9 mouse cellular contexts compared by ENCODE assay signal in the genomic region with DNA sequence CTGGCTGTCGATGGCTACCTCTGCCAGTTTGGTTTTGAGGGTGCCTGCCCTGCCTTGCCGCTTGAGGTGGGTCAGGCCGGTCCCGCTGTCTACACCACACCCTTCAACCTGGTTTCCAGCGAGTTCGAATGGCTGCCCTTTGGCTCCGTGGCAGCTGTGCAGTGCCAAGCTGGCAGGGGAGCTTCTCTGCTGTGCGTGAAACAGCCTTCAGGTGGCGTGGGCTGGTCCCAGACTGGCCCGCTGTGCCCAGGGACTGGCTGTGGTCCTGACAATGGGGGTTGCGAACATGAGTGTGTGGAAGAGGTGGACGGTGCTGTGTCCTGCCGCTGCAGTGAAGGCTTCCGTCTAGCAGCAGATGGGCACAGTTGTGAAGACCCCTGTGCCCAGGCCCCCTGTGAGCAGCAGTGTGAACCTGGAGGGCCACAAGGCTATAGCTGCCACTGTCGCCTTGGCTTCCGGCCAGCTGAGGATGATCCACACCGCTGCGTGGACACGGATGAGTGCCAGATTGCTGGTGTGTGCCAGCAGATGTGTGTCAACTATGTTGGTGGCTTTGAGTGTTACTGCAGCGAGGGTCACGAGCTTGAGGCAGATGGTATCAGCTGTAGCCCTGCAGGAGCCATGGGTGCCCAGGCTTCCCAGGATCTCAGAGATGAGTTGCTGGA. TPM values are rescaled to one million over a fixed set of nuclear protein-coding genes. Genes with fewer than 3 reads are reported as not detected.
DNase-seq lines count a peak whose midpoint lies in the region; ATAC-seq and TF ChIP-seq lines count a peak whose summit lies in the region.
"Had no signal": no experiment of that assay in that cellular context is flagged by ENCODE, and none has a peak within 500 bp of the region (broad histone marks: within the 10 kb centered on the region; RNA-seq: fewer than 3 reads in every experiment).

No protein-coding gene starts in this region.

- peaks cover 15% of the 10 kb centered on the region for H3K27me3 ChIP-seq in forebrain, embryonic 14.5 days (replicated peaks; ENCODE audit: control insufficient read depth, insufficient read depth, low read length)
- H3K27me3 ChIP-seq in limb, embryonic 14.5 days (ENCODE audit: control insufficient read depth, insufficient read depth, low read length) = no peaks in the 10 kb centered on the region

- peak; percentile 12 for DNase-seq in embryo, embryonic 11 days
- no peak for DNase-seq in embryo, embryonic 9.5 days (ENCODE audit: extremely low spot score)
- peak; percentile 58 for DNase-seq in 3T3-L1 (ENCODE audit: low read depth, low spot score)
- no peak for DNase-seq in forebrain, embryonic 14.5 days (ENCODE audit: low spot score)
- no peak for DNase-seq in limb, embryonic 14.5 days (ENCODE audit: low spot score)
- no peak for DNase-seq in ovary, postnatal 36 days (ENCODE audit: low spot score)
- no peak for DNase-seq in embryo, embryonic 10 days (ENCODE audit: low spot score)
- no peak for DNase-seq in gastrocnemius, postnatal 25 days

- peak overlapping the region; percentile 68 for H3K9ac ChIP-seq in forebrain, embryonic 14.5 days (ENCODE audit: low read length)
- H3K9ac ChIP-seq in limb, embryonic 14.5 days (ENCODE audit: low read depth, low read length, severe bottlenecking) = peak overlapping the region; percentile 76

- H3K4me3 ChIP-seq in forebrain, embryonic 14.5 days (ENCODE audit: low read depth, low read length) = peak overlapping the region; percentile 36
- peak overlapping the region; percentile 64 for H3K4me3 ChIP-seq in limb, embryonic 14.5 days (replicated peaks; ENCODE audit: low read length)

- no peaks in the 10 kb centered on the region for H3K9me3 ChIP-seq in forebrain, embryonic 14.5 days (replicated peaks; ENCODE audit: control insufficient read depth, low read length)
- no peaks in the 10 kb centered on the region for H3K9me3 ChIP-seq in limb, embryonic 14.5 days (ENCODE audit: control insufficient read depth, low read length)

- H3K4me1 ChIP-seq in forebrain, embryonic 14.5 days (ENCODE audit: control insufficient read depth, insufficient read depth, low read length) = peaks cover 24% of the 10 kb centered on the region
- peaks cover 44% of the 10 kb centered on the region for H3K4me1 ChIP-seq in limb, embryonic 14.5 days (ENCODE audit: control insufficient read depth, insufficient read depth, low read length)

- no peaks in the 10 kb centered on the region for H3K36me3 ChIP-seq in forebrain, embryonic 14.5 days (ENCODE audit: control insufficient read depth, insufficient read depth, low read length)
- no peaks in the 10 kb centered on the region for H3K36me3 ChIP-seq in limb, embryonic 14.5 days (ENCODE audit: control insufficient read depth, insufficient read depth, low read length)

- WGBS in forebrain, embryonic 14.5 days = 41% methylated on average over 21 of the region's 21 CpGs
- 38% methylated on average over 21 of the region's 21 CpGs for WGBS in limb, embryonic 14.5 days

- H3K27ac ChIP-seq in forebrain, embryonic 14.5 days (ENCODE audit: low read depth, low read length) = no peak overlapping the region
- H3K27ac ChIP-seq in limb, embryonic 14.5 days (replicated peaks; ENCODE audit: low read depth, low read length) = peak overlapping the region; percentile 87

- ATAC-seq in forebrain, embryonic 14.5 days = no peak
- no peak for ATAC-seq in limb, embryonic 14.5 days (ENCODE audit: low FRiP score, low read depth)

- no peak for TF ChIP-seq POLR2A in limb, embryonic 14.5 days (IDR thresholded peaks at IDR 0.05; ENCODE audit: borderline replicate concordance, extremely low read depth, insufficient read depth, insufficient read length)

- H3K4me2 ChIP-seq in forebrain, embryonic 14.5 days (ENCODE audit: low read length) = peak overlapping the region; percentile 86
- H3K4me2 ChIP-seq in limb, embryonic 14.5 days (replicated peaks; ENCODE audit: low read depth, low read length, severe bottlenecking) = peak overlapping the region; percentile 94

RNA-seq across cellular contexts. Expression of a gene that starts 0.8 kb away (rescaled TPM):
- 12.5 and 16.2 TPM in 2 replicates for polyA plus RNA-seq in forebrain, embryonic 14.5 days (2014; fragmentation: Nextera tagmentation; extraction: Ambion mirVana)
- 97.5 and 115 TPM in 2 replicates for polyA plus RNA-seq in limb, embryonic 14.5 days (2012; rRNA removed)
- polyA plus RNA-seq in limb, embryonic 14.5 days (2014; fragmentation: Nextera tagmentation; extraction: Ambion mirVana) = 123 and 127 TPM in 2 replicates
- 10 to 100 TPM; 13.8 to 23.3 TPM for total RNA-seq in gastrocnemius, postnatal 25 days (2021)
- total RNA-seq: CH12.LX had no signal

RNA-seq across cellular contexts. Expression of a gene that starts 16.6 kb away (rescaled TPM):
- 5.4 and 7.5 TPM in 2 replicates for polyA plus RNA-seq in forebrain, embryonic 14.5 days (2014; fragmentation: Nextera tagmentation; extraction: Ambion mirVana)
- polyA plus RNA-seq in limb, embryonic 14.5 days (2012; rRNA removed) = 0.96 and 1.4 TPM in 2 replicates
- polyA plus RNA-seq in limb, embryonic 14.5 days (2014; fragmentation: Nextera tagmentation; extraction: Ambion mirVana) = 1.8 and 2.1 TPM in 2 replicates
- total RNA-seq in gastrocnemius, postnatal 25 days (2021) = not detected
- total RNA-seq: CH12.LX had no signal

RNA-seq across cellular contexts. Expression of a gene that starts 18.4 kb away (rescaled TPM):
- 1.3 and 1.4 TPM in 2 replicates for polyA plus RNA-seq in forebrain, embryonic 14.5 days (2014; fragmentation: Nextera tagmentation; extraction: Ambion mirVana)
- polyA plus RNA-seq in limb, embryonic 14.5 days (2012; rRNA removed) = 4.9 and 6.1 TPM in 2 replicates
- polyA plus RNA-seq in limb, embryonic 14.5 days (2014; fragmentation: Nextera tagmentation; extraction: Ambion mirVana) = 2.5 and 2.6 TPM in 2 replicates
- total RNA-seq in gastrocnemius, postnatal 25 days (2021) = 1 to 10 TPM; 1.3 to 2.1 TPM

RNA-seq across cellular contexts. Expression of a gene that starts 19.6 kb away (rescaled TPM):
- polyA plus RNA-seq in forebrain, embryonic 14.5 days (2014; fragmentation: Nextera tagmentation; extraction: Ambion mirVana) = 71.6 and 95.5 TPM in 2 replicates
- polyA plus RNA-seq in limb, embryonic 14.5 days (2012; rRNA removed) = 121 and 130 TPM in 2 replicates
- polyA plus RNA-seq in limb, embryonic 14.5 days (2014; fragmentation: Nextera tagmentation; extraction: Ambion mirVana) = 129 and 144 TPM in 2 replicates
- 10 to 100 TPM; 38.1 to 47.5 TPM for total RNA-seq in gastrocnemius, postnatal 25 days (2021)

RNA-seq across cellular contexts. Expression of a gene that starts 27.5 kb away (rescaled TPM):
- 56.2 and 56.8 TPM in 2 replicates for polyA plus RNA-seq in forebrain, embryonic 14.5 days (2014; fragmentation: Nextera tagmentation; extraction: Ambion mirVana)
- 30.2 TPM in 2 replicates for polyA plus RNA-seq in limb, embryonic 14.5 days (2012; rRNA removed)
- polyA plus RNA-seq in limb, embryonic 14.5 days (2014; fragmentation: Nextera tagmentation; extraction: Ambion mirVana) = 38.1 and 38.9 TPM in 2 replicates
- total RNA-seq in gastrocnemius, postnatal 25 days (2021) = 10 to 100 TPM; 11.6 to 12.6 TPM

Comparison
In these comparisons a context has a peak if more than half of its experiments do, and no peak if none do; other contexts are left out.
1. DNase-seq: peak in embryo, embryonic 11 days (single experiment) and 3T3-L1 (single experiment); none in embryo, embryonic 9.5 days (single experiment), forebrain, embryonic 14.5 days (single experiment), limb, embryonic 14.5 days (single experiment), ovary, postnatal 36 days (single experiment), embryo, embryonic 10 days (single experiment) and gastrocnemius, postnatal 25 days (single experiment).